Mouse (Mus musculus): Measurements from ENCODE around the gene Kif26b. TPM values are rescaled to one million over a fixed set of nuclear protein-coding genes. Genes with fewer than 3 reads are reported as not detected.

The Kif26b gene
- polyA plus RNA-seq, 1 experiment from 2014 or later, result 0.10 TPM

GRCm38 (mm10) chr1:178988176-178988575, 459.3 kb downstream of the Kif26b start:
- no peak for DNase-seq
- Histone ChIP-seq H3K36me3 (no peaks in the 10 kb centered on the region), H3K4me2 (no peak overlapping the region), H3K4me3 (replicated peaks) (no peak overlapping the region), H3K27ac (no peak overlapping the region), H3K4me1 (replicated peaks) (no peaks in the 10 kb centered on the region), H3K9me3 (replicated peaks) (no peaks in the 10 kb centered on the region), H3K27me3 (no peaks in the 10 kb centered on the region), H3K9ac (no peak overlapping the region)
- no peak for ATAC-seq (ENCODE audit: low read depth)
- WGBS (ENCODE audit: insufficient replicate concordance), result 49% methylated on average over 1 of the region's 1 CpGs

Other genes with a start within 250 kb of the Kif26b start
- 96.7 and 119 TPM in 2 replicates for gene Cox20, start 210.0 kb upstream of the Kif26b start, polyA plus RNA-seq (2015; fragmentation: Nextera tagmentation; extraction: Ambion mirVana)
- gene Hnrnpu, start 191.3 kb upstream of the Kif26b start, polyA plus RNA-seq (2015; fragmentation: Nextera tagmentation; extraction: Ambion mirVana), result 177 and 260 TPM in 2 replicates
- gene Efcab2, start 123.0 kb upstream of the Kif26b start, polyA plus RNA-seq (2015; fragmentation: Nextera tagmentation; extraction: Ambion mirVana), result 3.4 and 4.9 TPM in 2 replicates

Measured in liver, embryonic 13.5 days (tissue).